Mouse (Mus musculus) thymus, adult 18-20 months (tissue): Measurements from ENCODE around the gene Gsn.
A peak's percentile ranks its signal among the peaks of the same experiment; 100 is the strongest.

Experiments used
- DNase-seq, 2 experiments: peaks; one replicate each; pipeline ENCODE4 v3.0.0; 2022; ENCODE audit warnings: mixed read lengths in 2 of 2

Gene Gsn

GRCm38 (mm10) chr2:35328064-35328792 lies 72.0 kb downstream of the Gsn start:
- DNase-seq: no peak

DNA sequence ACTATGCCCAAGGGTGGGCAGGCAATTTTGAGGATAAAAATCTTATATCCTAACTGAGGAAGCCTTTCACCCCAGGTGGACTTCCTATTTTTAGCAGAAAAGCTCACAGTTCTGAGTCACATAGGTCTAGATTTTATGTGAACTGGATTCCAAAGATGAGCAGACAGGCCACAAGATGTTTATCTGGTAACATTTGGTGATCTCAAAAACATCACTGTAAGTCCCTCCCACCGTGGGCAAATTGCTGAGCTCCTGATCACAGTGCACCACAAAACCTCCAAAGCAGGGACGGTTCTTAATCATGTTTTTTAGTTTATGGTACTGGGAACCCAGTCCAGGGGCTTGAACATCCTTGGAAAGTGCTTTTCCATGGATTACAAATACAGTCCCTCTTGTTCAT lies 72.9 kb downstream of the Gsn start:
- DNase-seq: no peak

GRCm38 (mm10) chr2:35331205-35331604 lies 75.0 kb downstream of the Gsn start:
- DNase-seq: no peak

DNA sequence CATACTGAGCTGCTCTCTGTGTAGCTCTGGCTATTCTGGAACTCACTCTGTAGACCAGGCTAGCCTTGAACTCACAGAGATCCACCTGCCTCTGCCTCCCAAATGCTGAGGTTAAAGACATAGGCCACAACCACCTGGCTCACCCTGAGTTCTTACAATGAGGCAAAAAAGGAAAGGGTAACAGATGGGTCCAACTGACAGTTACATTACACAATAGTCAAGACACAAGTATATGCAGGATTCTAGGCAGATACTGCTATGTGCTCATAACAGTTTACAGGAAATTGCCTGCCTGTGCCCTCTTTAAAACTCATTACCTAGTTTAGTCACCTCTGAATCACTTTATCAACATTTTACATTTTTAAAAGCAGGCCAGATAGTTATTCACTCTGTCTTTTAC lies 77.5 kb downstream of the Gsn start:
- no peak for DNase-seq

DNA sequence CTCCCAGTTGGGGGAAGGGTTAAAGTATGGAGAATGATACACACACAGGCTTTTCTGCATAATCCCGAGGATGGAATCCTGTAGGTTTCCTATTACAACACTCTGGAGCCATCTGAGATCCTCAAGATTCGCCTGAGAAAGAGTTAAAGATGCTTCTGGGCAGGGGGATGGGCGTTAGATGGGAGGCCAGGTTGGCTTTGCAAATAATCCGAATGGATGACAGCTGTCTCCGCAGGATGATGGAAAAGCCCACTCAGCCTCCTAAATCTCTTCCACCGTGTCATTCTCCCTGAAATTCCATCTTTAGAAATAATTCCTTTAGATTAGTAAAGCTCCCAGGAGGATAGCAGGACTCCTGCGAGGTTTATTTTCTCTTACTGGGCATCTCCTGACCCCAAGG lies 79.4 kb downstream of the Gsn start:
- DNase-seq: no peak

DNA sequence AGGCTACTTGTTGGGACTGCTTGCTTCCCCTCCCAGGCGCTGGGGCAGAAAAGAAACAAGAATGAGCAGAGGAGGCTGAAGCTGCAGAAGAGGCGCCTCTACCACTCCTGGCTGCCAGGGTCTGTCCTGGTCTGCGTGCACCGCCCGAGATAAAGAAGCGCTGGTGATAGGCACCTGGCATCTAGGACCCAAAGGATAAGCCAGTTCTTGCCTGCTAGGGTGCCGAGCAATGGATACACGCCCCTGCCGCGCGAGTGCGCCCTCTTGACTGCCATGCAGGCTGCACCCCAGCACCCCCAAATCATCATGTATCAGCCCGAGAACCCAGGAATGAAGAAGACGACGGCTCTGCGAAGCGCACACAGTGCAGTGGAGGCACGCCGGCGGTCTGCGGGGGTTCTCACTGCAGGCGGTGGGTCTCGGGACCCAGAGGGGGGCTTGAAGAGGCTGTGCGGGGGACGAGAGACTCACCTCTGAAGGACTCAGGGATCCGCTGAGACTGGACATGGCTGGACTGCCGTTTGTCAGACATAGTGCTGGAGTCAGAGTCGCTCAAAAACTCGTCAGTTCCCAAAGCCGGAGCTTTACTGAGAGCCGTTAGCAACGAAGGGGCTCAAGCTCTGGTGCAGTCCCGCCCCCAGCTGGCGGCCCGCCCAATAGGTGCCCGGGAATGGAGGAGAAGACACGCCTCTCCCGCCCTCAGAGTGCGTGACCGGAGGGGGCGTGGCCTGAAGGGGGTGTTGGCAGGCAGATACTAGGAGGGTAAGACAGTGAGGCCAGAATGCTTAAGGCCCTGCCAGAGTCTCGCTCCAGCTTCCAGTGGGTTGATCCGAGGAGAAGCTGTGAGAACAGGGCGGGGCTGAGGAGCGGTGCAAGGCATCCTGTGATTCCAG lies 80.5 kb downstream of the Gsn start, which contains the start of gene Stom:
Gene Stom, minus strand, starts transcription at position 589 of the 893 bp plus-strand sequence.
- peak; percentile 97 to 98 for DNase-seq

DNA sequence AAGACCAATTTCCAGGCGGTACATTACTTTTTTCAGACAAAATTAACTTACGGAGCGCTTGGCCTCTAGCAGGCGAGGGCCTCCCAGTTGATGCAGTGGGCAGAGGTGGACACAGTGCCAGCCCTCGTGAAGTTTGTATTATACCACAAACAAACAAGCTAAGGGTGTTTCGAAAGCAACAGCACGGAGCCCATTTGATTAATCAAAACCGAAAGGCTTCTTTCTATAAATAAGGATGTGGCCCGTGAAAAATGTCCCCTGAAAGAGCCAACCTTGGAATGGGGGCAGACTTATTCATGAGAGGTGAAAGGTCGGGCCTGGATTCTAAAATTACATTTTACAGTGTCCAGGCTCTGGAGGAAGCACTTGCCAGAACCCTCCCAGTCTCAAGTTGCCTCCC lies 81.2 kb downstream of the Gsn start:
- no peak for DNase-seq

DNA sequence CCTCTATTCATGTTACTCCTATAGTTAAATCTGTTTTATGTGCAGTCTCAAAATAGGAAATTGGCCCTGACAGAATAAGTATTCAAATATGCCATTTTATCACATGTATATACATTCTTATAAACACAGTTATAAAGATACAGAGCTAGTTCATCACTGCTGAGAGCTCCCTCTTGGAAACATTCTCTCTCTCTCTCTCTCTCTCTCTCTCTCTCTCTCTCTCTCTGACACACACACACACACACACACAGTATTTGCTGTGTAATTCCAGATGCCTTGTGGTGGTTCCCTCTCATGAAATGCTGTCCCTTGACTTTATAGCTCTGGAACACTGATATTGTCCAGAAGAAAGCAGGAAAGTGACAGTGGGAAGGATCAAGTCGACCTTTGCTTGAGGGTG lies 81.9 kb downstream of the Gsn start:
- DNase-seq: no peak

GRCm38 (mm10) chr2:35338707-35339106 lies 82.5 kb downstream of the Gsn start:
- no peak for DNase-seq

GRCm38 (mm10) chr2:35342605-35343004 lies 86.4 kb downstream of the Gsn start:
- no peak for DNase-seq

- no peak for DNase-seq
Measured at GRCm38 (mm10) chr2:35345984-35346383, 89.8 kb downstream of the Gsn start.

DNA sequence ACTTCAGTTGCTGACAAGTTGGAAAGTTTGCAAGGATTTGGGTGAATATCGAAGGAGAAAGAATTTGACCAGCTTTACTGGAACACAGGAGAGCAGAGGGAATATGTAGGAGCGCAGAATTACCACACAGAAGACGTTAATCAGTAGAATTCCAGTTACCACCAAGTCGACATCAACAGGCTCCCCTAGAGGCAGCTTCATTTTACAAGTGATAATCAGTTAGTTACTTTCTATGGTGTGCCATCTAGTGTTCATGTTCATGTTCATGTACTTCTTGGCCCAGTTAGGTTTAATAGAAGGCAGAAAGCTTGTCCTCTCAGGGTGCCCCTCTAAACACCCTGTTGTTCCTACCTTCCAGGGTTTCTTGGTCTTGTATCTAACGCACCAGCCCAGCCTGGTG lies 93.0 kb downstream of the Gsn start:
- no peak for DNase-seq
